Mouse (Mus musculus): ENCODE data around the gene Xrcc6.

GRCm38 (mm10) chr15:81938246-81938645 is 49.4 kb upstream of the Xrcc6 start:
- peak; percentile 75 for TF ChIP-seq CTCF (IDR thresholded peaks at IDR 0.05)
- no peak for TF ChIP-seq EP300 (IDR thresholded peaks at IDR 0.05)

All from lung, postnatal 0 days (tissue).